Mouse (Mus musculus) right cerebral cortex, postnatal 14 days (tissue): ENCODE measurements around the gene Nr5a1.

Experiments
- DNase-seq: peaks from one replicate; pipeline ENCODE4 v3.0.0; 2022

The Nr5a1 gene

GRCm38 (mm10) chr2:38700177-38700576 lies 14.2 kb downstream of the Nr5a1 start:
- DNase-seq: no peak

- DNase-seq: no peak
These were observed 15.7 kb downstream of the Nr5a1 start for GRCm38 (mm10) chr2:38698623-38699022.

GRCm38 (mm10) chr2:38697128-38698120 lies 16.9 kb downstream of the Nr5a1 start:
- no peak for DNase-seq

- DNase-seq: no peak
These were observed 18.6 kb downstream of the Nr5a1 start for GRCm38 (mm10) chr2:38695770-38696169.

GRCm38 (mm10) chr2:38691542-38691941 lies 22.8 kb downstream of the Nr5a1 start:
- DNase-seq: peak; percentile 50

- DNase-seq: no peak
These were observed 24.5 kb downstream of the Nr5a1 start for GRCm38 (mm10) chr2:38689881-38690280.

- DNase-seq: peak; percentile 64
These were observed 25.4 kb downstream of the Nr5a1 start for GRCm38 (mm10) chr2:38688791-38689520.

GRCm38 (mm10) chr2:38685746-38686145 lies 28.6 kb downstream of the Nr5a1 start:
- no peak for DNase-seq

- DNase-seq: no peak
These were observed 31.3 kb downstream of the Nr5a1 start for GRCm38 (mm10) chr2:38683083-38683482.

GRCm38 (mm10) chr2:38682209-38682608 lies 32.1 kb downstream of the Nr5a1 start:
- no peak for DNase-seq

- DNase-seq: no peak
These were observed 35.4 kb downstream of the Nr5a1 start for GRCm38 (mm10) chr2:38678947-38679346.

- no peak for DNase-seq
These were observed 38.9 kb downstream of the Nr5a1 start for GRCm38 (mm10) chr2:38675366-38675969.

- DNase-seq: no peak
These were observed 41.8 kb downstream of the Nr5a1 start for GRCm38 (mm10) chr2:38672496-38672895.

GRCm38 (mm10) chr2:38668802-38669580 lies 45.4 kb downstream of the Nr5a1 start:
- no peak for DNase-seq

- DNase-seq: no peak
These were observed 52.9 kb downstream of the Nr5a1 start for GRCm38 (mm10) chr2:38661398-38661797.

GRCm38 (mm10) chr2:38658338-38658836 lies 56.0 kb downstream of the Nr5a1 start:
- DNase-seq: peak; percentile 79

- no peak for DNase-seq
These were observed 60.6 kb downstream of the Nr5a1 start for GRCm38 (mm10) chr2:38653694-38654093.

GRCm38 (mm10) chr2:38653293-38653619 lies 61.1 kb downstream of the Nr5a1 start:
- no peak for DNase-seq

- DNase-seq: no peak
These were observed 61.6 kb downstream of the Nr5a1 start for GRCm38 (mm10) chr2:38652565-38653292.

GRCm38 (mm10) chr2:38652098-38652497 lies 62.2 kb downstream of the Nr5a1 start:
- DNase-seq: no peak

- no peak for DNase-seq
These were observed 64.0 kb downstream of the Nr5a1 start for GRCm38 (mm10) chr2:38650340-38650739.

- no peak for DNase-seq
These were observed 66.7 kb downstream of the Nr5a1 start for GRCm38 (mm10) chr2:38647661-38648060.
